Mouse (Mus musculus) ES-Bruce4 (cell line): Measurements from ENCODE around the gene Cisd3.

Experiments used
- EP300 ChIP-seq: IDR thresholded peaks from 2 replicates; pipeline ENCODE4 v1.6.1; 2011; ENCODE audit warnings: low read depth, low read length; ENCODE audit not compliant: insufficient read depth
- POLR2A ChIP-seq: IDR thresholded peaks from one replicate; pipeline ENCODE4 v1.8.1; 2011; ENCODE audit warnings: low read length; ENCODE audit not compliant: insufficient read depth

DNA sequence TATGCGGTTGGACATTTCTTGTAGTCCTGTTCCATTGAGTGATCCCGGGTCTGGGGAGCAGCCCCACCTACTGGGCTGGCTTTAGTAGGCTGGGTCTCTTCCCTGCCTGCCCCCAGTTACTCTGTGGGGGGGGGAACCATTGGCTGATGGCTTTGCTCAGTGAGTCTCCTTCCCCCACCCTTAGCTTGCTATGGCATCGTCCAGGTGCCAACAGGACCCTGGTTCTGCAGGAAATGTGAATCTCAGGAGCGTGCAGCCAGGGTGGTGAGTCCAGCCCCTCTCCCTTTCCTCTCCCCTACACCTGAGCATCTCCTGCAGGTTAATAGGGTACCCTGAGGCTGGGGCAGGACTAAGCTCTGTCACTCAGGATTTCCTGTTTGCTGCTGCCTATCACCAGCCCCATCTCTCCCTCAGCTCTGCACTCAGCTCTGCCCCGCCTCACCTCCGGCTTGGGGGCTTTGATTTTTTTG lies 20.8 kb upstream of the Cisd3 start:
- TF ChIP-seq POLR2A (no peak), EP300 (no peak)
